In genomic region chr6:56775816-56776215, GRCm38 (mm10) we compare ENCODE assay signal across 23 mouse cellular contexts. TPM values are rescaled to one million over a fixed set of nuclear protein-coding genes. Genes with fewer than 3 reads are reported as not detected.
A peak's percentile ranks its signal among the peaks of the same experiment; 100 is the strongest.
DNase-seq lines count a peak whose midpoint lies in the region; ATAC-seq and TF ChIP-seq lines count a peak whose summit lies in the region.
"Had no signal": no experiment of that assay in that cellular context is flagged by ENCODE, and none has a peak within 500 bp of the region (broad histone marks: within the 10 kb centered on the region; RNA-seq: fewer than 3 reads in every experiment).

No protein-coding gene starts in this region.

- no peak overlapping the region for H3K27ac ChIP-seq in heart, embryonic 12.5 days (ENCODE audit: poor library complexity, severe bottlenecking)
- 0 out of 2 replicates have a peak overlapping the region, but pooled peaks have one; percentile 18 for H3K27ac ChIP-seq in liver, postnatal 0 days (ENCODE audit: low read depth)
- H3K27ac ChIP-seq: embryonic facial prominence, embryonic 12.5 days; forebrain, embryonic 13.5 days; heart, embryonic 10.5 days; hindbrain, embryonic 12.5 days; limb, embryonic 13.5 days; liver, embryonic 13.5 days; macrophage had no signal

- H3K9ac ChIP-seq in heart, embryonic 12.5 days = no peak overlapping the region
- H3K9ac ChIP-seq in liver, postnatal 0 days (replicated peaks) = no peak overlapping the region
- H3K9ac ChIP-seq: embryonic facial prominence, embryonic 12.5 days; forebrain, embryonic 13.5 days; hindbrain, embryonic 12.5 days; limb, embryonic 13.5 days; liver, embryonic 13.5 days had no signal

- H3K27me3 ChIP-seq in heart, embryonic 12.5 days (replicated peaks) = no peaks in the 10 kb centered on the region
- H3K27me3 ChIP-seq in liver, postnatal 0 days (ENCODE audit: insufficient read depth, low read length) = no peaks in the 10 kb centered on the region
- H3K27me3 ChIP-seq: CH12.LX; embryonic facial prominence, embryonic 12.5 days; forebrain, embryonic 13.5 days; hindbrain, embryonic 12.5 days; limb, embryonic 13.5 days; liver, embryonic 13.5 days had no signal

- H3K4me3 ChIP-seq in heart, embryonic 12.5 days = no peak overlapping the region
- no peak overlapping the region for H3K4me3 ChIP-seq in liver, postnatal 0 days (ENCODE audit: low read depth, low read length)
- H3K4me3 ChIP-seq: embryonic facial prominence, embryonic 12.5 days; forebrain, embryonic 13.5 days; heart, embryonic 10.5 days; hindbrain, embryonic 12.5 days; limb, embryonic 13.5 days; liver, embryonic 13.5 days had no signal

- WGBS in heart, embryonic 12.5 days = 53% methylated on average over 3 of the region's 3 CpGs
- WGBS in liver, postnatal 0 days (ENCODE audit: insufficient replicate concordance) = 61% methylated on average over 3 of the region's 3 CpGs

- TF ChIP-seq EP300 in liver, postnatal 0 days (IDR thresholded peaks at IDR 0.05; ENCODE audit: low read depth) = no peak

- H3K9me3 ChIP-seq in heart, embryonic 12.5 days (replicated peaks) = 0 out of 2 replicates have a peak, but pooled peaks cover 3% of the 10 kb centered on the region
- no peaks in the 10 kb centered on the region for H3K9me3 ChIP-seq in liver, postnatal 0 days (ENCODE audit: low read length)
- H3K9me3 ChIP-seq: embryonic facial prominence, embryonic 12.5 days; forebrain, embryonic 13.5 days; heart, embryonic 10.5 days; hindbrain, embryonic 12.5 days; limb, embryonic 13.5 days; liver, embryonic 13.5 days had no signal

- H3K4me2 ChIP-seq in heart, embryonic 12.5 days = no peak overlapping the region
- H3K4me2 ChIP-seq in liver, postnatal 0 days (ENCODE audit: low read depth, low read length) = 0 out of 2 replicates have a peak overlapping the region, but pooled peaks have one; percentile 10
- H3K4me2 ChIP-seq: embryonic facial prominence, embryonic 12.5 days; forebrain, embryonic 13.5 days; hindbrain, embryonic 12.5 days; limb, embryonic 13.5 days; liver, embryonic 13.5 days had no signal

- no peak for TF ChIP-seq CTCF in liver, postnatal 0 days (IDR thresholded peaks at IDR 0.05; ENCODE audit: low read depth)

- peak; percentile 20 for DNase-seq in heart, adult 8-10 months (ENCODE audit: low spot score)
- DNase-seq in liver, postnatal 0 days = no peak
- DNase-seq in liver (no peak), MN1 (ENCODE audit: low spot score) (peak; percentile 24)
- peak; percentile 24 for DNase-seq in brain, adult 2 months (ENCODE audit: low read depth, low spot score)
- DNase-seq in cerebellum, adult 9-10 months = no peak
- DNase-seq: adrenal gland, postnatal 14 days; gastrocnemius, postnatal 36 days; kidney, adult 18-20 months; kidney, postnatal 4 days; liver, embryonic 13.5 days; right cerebral cortex, postnatal 4 days; thymus, postnatal 14 days had no signal

- ATAC-seq in heart, embryonic 12.5 days (ENCODE audit: insufficient number of reproducible peaks, low FRiP score) = no peak
- no peak for ATAC-seq in liver, postnatal 0 days
- ATAC-seq: forebrain, embryonic 13.5 days; midbrain, embryonic 16.5 days had no signal

- peaks cover 57% of the 10 kb centered on the region for H3K36me3 ChIP-seq in heart, embryonic 12.5 days
- peaks cover 32% of the 10 kb centered on the region for H3K36me3 ChIP-seq in liver, postnatal 0 days (replicated peaks; ENCODE audit: insufficient read depth, low read length)

- peaks cover 6% of the 10 kb centered on the region for H3K4me1 ChIP-seq in heart, embryonic 12.5 days (replicated peaks)
- no peaks in the 10 kb centered on the region for H3K4me1 ChIP-seq in liver, postnatal 0 days (ENCODE audit: insufficient read depth)
- H3K4me1 ChIP-seq: embryonic facial prominence, embryonic 12.5 days; forebrain, embryonic 13.5 days; heart, embryonic 10.5 days; hindbrain, embryonic 12.5 days; limb, embryonic 13.5 days; liver, embryonic 13.5 days had no signal

RNA-seq across cellular contexts. Expression of gene Kbtbd2, which starts 21.8 kb away (rescaled TPM):
- 10 to 100 TPM; 23.4 to 36.2 (median 27.8) TPM for total RNA-seq in heart, adult 8-10 months (2022)
- 37.0 and 40.2 TPM in 2 replicates for polyA plus RNA-seq in heart, embryonic 12.5 days (2016; fragmentation: Nextera tagmentation; extraction: Ambion mirVana)
- 8.3 and 9.8 TPM in 2 replicates for polyA plus RNA-seq in liver, postnatal 0 days (2015; fragmentation: Nextera tagmentation; extraction: Ambion mirVana)

RNA-seq across cellular contexts. Expression of gene Fkbp9, which starts 56.0 kb away (rescaled TPM):
- 10 to 100 TPM; 86.6 to 95.2 (median 88.9) TPM for total RNA-seq in heart, adult 8-10 months (2022)
- 151 and 154 TPM in 2 replicates for polyA plus RNA-seq in heart, embryonic 12.5 days (2016; fragmentation: Nextera tagmentation; extraction: Ambion mirVana)
- 16.3 and 17.9 TPM in 2 replicates for polyA plus RNA-seq in liver, postnatal 0 days (2015; fragmentation: Nextera tagmentation; extraction: Ambion mirVana)
- polyA plus RNA-seq: G1E had no signal

Comparison
In these comparisons a context has a peak if more than half of its experiments do, and no peak if none do; other contexts are left out.
1. DNase-seq: peak in heart, adult 8-10 months (single experiment), MN1 (single experiment) and brain, adult 2 months (single experiment); none in liver, postnatal 0 days (single experiment), liver (single experiment) and cerebellum, adult 9-10 months (single experiment).